Mouse (Mus musculus) cerebellum, postnatal 10 days (tissue): Measurements from ENCODE around the gene Gm42517.

ENCODE experiments used
- DNase-seq, 2 experiments: peaks; one replicate each; pipeline ENCODE4 v3.0.0; 2021; ENCODE audit warnings: mixed read lengths in 2 of 2

Gene Gm42517

GRCm38 (mm10) chr5:108367871-108368332, at the start of gene Gm42517:
Gm42517 (minus strand) TSS chr5:108367922.
- DNase-seq, result peak; percentile 32 to 53

GRCm38 (mm10) chr5:108414711-108415110, 47.0 kb upstream of the Gm42517 start:
- DNase-seq, result no peak

DNA sequence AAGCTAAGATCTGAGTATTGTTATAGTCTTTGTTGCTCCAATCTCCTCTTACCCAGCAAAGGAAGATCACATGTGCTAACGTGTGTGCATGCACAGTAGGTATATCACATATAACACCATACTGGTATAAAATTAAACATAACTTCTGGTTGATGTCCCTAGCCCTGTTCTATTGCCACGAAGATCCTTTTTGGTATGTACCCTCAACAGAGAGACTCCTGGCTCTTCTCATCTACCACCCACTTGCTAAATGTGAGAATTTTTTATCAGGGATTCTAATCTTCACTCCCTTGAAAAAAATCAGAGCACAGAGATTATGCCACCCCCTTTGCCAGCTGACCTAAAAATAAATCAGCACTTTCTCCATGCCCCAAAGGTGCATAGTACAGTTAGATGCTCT, 39.3 kb upstream of the Gm42517 start:
- DNase-seq, result no peak

DNA sequence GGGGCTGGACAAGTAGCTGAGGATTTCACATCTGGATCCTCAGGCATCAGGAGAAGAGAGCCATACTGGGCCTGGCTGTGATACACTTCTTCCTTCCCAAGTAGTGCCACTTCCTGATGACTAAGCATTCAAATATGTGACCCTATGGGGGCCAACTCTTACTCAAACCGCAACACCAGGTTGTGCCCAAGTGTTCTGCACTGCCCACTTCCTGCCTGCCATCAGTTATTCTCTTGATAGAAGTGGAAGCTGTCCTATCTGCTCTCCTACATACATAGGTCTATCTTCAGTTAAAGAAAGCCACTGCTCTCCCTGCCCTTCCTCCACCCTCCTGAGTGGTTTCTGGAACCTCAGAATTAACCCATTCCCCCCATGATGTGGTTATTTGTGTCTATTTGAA, 37.7 kb upstream of the Gm42517 start:
- no peak for DNase-seq

DNA sequence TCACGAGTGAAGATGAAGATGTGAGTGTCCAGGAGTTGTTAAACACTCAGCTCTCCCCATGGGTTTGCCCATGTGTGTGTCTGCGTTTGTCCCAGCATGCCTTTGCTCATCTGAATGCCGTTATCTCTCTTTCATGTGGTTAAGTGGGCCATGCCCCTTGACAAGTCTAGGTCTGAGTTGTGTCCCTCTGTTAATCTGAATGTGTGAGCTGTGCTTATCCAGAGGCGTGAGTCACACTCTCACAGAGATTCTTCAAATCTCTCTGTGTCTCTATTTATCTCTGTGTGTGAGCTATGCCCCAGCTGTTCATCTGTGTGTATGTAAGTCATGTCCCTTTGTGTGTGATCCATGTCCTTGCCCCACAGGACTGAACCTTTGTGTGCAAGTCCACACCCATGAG, 35.7 kb upstream of the Gm42517 start:
- DNase-seq, result no peak

- no peak for DNase-seq
These were observed 22.0 kb upstream of the Gm42517 start for GRCm38 (mm10) chr5:108389744-108390143.

- no peak for DNase-seq
These were observed 20.5 kb upstream of the Gm42517 start, which contains the start of gene Pde6b for GRCm38 (mm10) chr5:108388201-108388600. Pde6b (plus strand) TSS chr5:108388391.

DNA sequence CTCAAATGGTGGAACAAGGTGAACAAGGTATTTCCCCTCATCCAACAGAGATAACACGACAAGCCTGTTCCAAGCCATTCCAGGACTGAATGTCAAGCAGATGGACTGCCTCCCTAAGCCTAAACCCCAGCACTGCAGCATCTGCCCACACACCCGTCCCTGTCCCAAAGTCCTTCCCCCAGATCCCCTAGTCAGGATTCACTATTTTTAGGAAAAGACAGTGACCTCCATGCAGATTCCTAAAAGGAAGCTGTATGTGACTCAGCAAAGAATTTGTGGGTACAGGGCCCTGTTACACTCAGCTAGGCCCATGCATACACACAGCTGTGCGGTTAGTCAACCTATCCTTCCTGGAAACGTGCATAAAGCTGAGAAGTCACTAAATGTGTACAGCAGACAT, 18.7 kb upstream of the Gm42517 start:
- no peak for DNase-seq

- DNase-seq, result no peak
These were observed 17.9 kb upstream of the Gm42517 start for GRCm38 (mm10) chr5:108385632-108386031.

GRCm38 (mm10) chr5:108378346-108378745, 10.6 kb upstream of the Gm42517 start:
- no peak for DNase-seq

DNA sequence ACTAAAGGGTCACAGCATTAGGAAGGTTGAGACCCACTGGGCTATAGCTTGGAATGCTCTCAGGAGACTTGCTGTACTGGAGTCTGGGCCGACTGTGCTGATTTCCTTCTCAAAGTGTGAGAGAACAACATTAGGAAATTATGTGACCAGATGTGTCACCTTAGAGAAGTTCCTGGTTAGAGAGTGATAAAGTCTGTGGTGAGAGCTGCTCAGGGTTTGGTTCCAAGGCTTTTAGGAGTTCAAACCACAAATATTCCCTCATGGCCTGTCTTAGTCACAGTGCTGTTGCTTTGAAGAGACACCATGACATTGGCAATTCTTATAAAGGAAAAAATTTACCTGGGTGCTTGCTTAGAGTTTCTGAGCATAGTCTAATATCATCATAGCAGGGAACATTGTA, 8.3 kb upstream of the Gm42517 start:
- no peak for DNase-seq

DNA sequence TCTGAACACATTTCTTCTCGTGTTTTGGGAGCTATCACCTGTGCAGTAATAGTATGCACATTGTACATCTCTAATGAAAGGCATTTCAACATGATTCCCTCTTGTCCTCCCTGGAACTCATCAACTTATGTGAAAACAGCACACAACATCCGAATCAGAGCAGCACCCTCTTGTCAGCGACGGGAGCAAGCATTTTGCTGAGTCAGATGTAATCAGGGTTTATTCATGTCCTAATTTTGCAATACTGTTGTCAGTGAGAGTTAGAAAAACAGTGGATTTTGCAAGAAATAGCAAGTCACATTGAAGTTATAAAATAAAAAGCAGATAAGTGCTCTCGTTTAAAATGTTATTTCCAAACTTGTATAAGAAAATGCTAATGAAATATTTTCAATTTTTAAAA, 6.4 kb upstream of the Gm42517 start:
- DNase-seq, result no peak

GRCm38 (mm10) chr5:108369964-108370363, 2.2 kb upstream of the Gm42517 start:
- peak in 1 of 2 experiments; percentile 6 for DNase-seq

- DNase-seq, result peak; percentile 78 to 84
These were observed 1.3 kb upstream of the Gm42517 start for GRCm38 (mm10) chr5:108368851-108369621.

DNA sequence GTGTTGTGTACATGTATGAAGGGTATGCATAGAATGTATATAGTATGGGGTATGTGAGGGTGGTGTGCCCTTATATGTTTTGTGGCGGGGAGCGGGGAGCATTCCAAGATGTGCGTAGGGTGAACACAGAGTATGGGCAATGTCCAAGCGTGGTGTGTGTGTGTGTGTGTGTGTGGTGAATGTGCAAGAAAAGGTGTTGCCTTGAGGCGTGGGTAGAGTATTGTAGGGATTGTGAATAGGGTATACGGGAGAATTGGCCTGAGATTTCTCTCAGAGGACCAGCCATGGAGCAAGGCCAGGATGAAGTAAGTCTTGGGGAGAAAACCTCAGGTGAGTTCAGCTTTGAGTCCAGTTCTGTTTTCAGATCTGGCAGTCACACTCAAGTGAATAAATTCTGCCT, 724 bp upstream of the Gm42517 start:
- DNase-seq, result peak in 1 of 2 experiments; percentile 57

DNA sequence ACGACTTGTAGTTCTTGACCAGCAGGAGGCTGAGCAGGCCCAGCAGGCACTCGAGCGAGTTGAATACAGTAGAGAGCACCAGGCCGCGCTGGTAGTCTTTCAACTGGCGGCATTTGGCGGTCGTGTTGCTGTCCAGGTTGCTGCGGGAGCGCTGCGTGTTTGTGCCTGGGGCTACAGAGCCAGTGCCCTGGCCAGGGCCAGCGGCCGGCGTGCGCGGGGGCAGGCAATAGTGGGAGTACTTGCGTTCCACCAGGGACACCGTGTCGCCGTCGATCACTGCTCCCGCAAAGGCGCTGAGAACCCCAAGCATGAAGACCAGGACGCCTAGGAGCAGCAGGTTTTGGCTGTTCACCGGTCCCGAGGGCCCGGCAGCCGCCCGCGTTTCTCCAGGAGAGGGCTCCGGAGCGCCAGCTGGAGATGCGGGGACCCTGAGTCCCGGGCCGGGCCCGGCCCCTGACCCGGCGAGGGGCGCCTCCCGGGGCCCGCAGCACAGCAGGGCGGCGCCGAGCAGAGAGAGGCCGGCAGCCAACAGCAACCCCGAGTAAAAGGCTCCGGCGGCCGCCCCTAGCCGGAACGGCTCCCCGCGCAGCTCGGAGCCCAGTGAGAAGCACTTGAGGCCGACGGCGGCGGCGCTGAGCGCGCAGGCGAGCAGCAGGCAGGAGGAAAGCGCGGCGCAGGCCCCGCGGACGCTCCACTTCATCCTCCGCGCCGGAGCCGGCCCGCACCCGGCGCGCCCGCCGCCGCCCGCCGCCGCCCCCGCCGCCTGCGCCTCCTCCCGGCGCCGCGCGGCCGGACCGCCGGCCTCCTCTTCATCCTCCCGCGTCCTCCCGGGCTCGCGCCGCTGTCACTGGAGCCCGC, 509 bp downstream of the Gm42517 start:
- DNase-seq, result peak; percentile 48 to 55

GRCm38 (mm10) chr5:108366328-108366983, 1.3 kb downstream of the Gm42517 start:
- peak; percentile 16 to 19 for DNase-seq

GRCm38 (mm10) chr5:108362330-108362729, 5.4 kb downstream of the Gm42517 start:
- DNase-seq, result peak in 1 of 2 experiments; percentile 9

DNA sequence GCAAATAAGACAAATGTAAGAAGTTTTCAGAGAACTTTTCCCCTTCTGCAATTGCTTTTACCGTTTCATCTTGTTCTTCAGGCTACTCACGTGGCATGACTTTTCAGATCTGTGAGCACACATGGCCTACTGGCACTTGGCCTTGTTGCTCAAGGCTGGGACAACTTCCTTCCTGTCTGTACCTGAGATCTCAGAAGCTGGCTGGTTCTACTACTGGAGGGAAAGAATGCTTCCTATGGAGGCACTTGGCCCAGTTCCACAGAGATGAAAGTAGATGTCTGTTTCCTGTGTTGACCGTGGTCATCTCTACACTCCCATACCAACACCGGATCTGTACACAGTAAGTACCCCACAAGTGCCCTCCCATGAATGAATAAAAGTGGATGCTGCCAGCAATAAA, 7.5 kb downstream of the Gm42517 start:
- DNase-seq, result no peak

DNA sequence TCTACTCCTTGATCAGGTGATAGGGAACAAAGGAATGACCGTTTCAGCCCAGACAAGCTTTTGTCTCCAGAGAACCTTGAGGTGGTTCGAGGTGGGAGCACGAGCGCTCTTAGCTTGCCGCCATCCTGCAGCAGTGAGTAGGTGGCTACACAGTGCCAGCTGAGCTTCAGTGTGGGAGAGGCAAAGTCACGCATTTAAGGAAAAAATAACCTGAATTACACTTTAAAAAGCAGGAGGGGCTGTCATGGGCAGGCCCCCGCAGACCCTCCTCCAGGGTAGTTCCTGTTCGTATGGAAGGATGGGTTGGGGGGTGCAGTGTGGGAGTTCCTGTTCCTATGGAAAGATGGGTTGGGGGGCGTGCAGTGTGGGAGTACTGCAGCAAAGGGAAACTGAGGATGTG, 8.2 kb downstream of the Gm42517 start:
- no peak for DNase-seq

DNA sequence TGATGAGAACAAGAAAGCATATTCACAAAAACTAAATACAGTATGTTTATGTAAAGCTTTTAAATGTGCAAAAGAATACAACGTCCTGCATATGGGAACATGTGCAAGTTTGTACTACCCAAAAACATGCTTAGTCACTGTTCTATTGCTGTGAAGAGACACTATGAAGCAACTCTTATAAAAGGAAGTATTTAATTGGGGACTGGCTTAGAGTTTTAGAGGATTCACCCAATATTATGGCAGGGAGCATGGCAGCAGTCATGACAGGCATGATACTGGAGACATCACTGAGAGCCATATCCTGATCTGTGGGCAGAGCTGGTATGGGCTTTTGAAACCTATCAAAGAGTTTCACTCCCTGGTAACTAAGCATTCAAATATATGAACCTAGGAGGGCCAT, 9.9 kb downstream of the Gm42517 start:
- no peak for DNase-seq

GRCm38 (mm10) chr5:108354056-108354455, 13.7 kb downstream of the Gm42517 start:
- DNase-seq, result no peak

GRCm38 (mm10) chr5:108349511-108350148, 18.1 kb downstream of the Gm42517 start:
- no peak for DNase-seq
